Mouse (Mus musculus) small intestine, adult 10 weeks (tissue): ENCODE results near the gene Ccnt1. TPM values are rescaled to one million over a fixed set of nuclear protein-coding genes. Genes with fewer than 3 reads are reported as not detected.

Experiments used
- polyA plus RNA-seq: library from polyadenylated mRNA; stranded (reverse); fragments of 350-450 nt; fragmentation: Illumina TruSeq; extraction: RNeasy Lipid Tissue Mini Kit (QIAGEN cat#74804); gene quantifications from one replicate; pipeline ENCODE4 v1.2.3, GENCODE M21; 2014; ENCODE audit warnings: low replicate concordance

Gene Ccnt1
- polyA plus RNA-seq = 58.6 TPM

GRCm38 (mm10) chr15:98570873-98571538 lies at the start of gene Ccnt1, which contains the start of gene 4930415O20Rik:
Ccnt1 (minus strand) TSS chr15:98570923.
4930415O20Rik (plus strand) TSS chr15:98571004.

GRCm38 (mm10) chr15:98609331-98610130 lies 38.8 kb upstream of the Ccnt1 start, which contains the start of gene Adcy6:
Adcy6 (minus strand) TSS chr15:98610076.

GRCm38 (mm10) chr15:98533881-98534627 lies 36.7 kb downstream of the Ccnt1 start, which contains the start of gene Kansl2:
Kansl2 (minus strand) TSS chr15:98534264.

GRCm38 (mm10) chr15:98492102-98492501 lies 78.6 kb downstream of the Ccnt1 start, which contains the start of gene Olfr279:
Olfr279 (plus strand) TSS chr15:98492402.

Other genes starting within 250 kb of the Ccnt1 start
- not detected for gene Olfr284, start 229.9 kb downstream of the Ccnt1 start, polyA plus RNA-seq
- not detected for gene Olfr283, start 190.0 kb downstream of the Ccnt1 start, polyA plus RNA-seq
- gene Olfr282, start 139.7 kb downstream of the Ccnt1 start, polyA plus RNA-seq = not detected
- gene Olfr281, start 118.3 kb downstream of the Ccnt1 start, polyA plus RNA-seq = not detected
- gene OR5BS1P, start 101.0 kb downstream of the Ccnt1 start, polyA plus RNA-seq = not detected
- not detected for gene Lalba, start 88.2 kb downstream of the Ccnt1 start, polyA plus RNA-seq
- not detected for gene Olfr279, start 78.5 kb downstream of the Ccnt1 start, polyA plus RNA-seq
- 28.5 TPM for gene Kansl2, start 36.7 kb downstream of the Ccnt1 start, polyA plus RNA-seq
- not detected for gene 4930415O20Rik, start 81 bp upstream of the Ccnt1 start, polyA plus RNA-seq
- 3.0 TPM for gene Adcy6, start 39.2 kb upstream of the Ccnt1 start, polyA plus RNA-seq
- gene Cacnb3, start 59.9 kb upstream of the Ccnt1 start, polyA plus RNA-seq = 0.22 TPM
- gene Ddx23, start 92.0 kb upstream of the Ccnt1 start, polyA plus RNA-seq = 1.6 TPM
- gene Rnd1, start 106.5 kb upstream of the Ccnt1 start, polyA plus RNA-seq = not detected
- not detected for gene Ccdc65, start 137.3 kb upstream of the Ccnt1 start, polyA plus RNA-seq
- not detected for gene Fkbp11, start 157.3 kb upstream of the Ccnt1 start, polyA plus RNA-seq
- gene Arf3, start 192.3 kb upstream of the Ccnt1 start, polyA plus RNA-seq = 17.6 TPM
- not detected for gene Wnt10b, start 207.2 kb upstream of the Ccnt1 start, polyA plus RNA-seq
- not detected for gene Wnt1, start 218.9 kb upstream of the Ccnt1 start, polyA plus RNA-seq
- not detected for gene Ddn, start 238.6 kb upstream of the Ccnt1 start, polyA plus RNA-seq